Mouse (Mus musculus): ENCODE measurements around the gene Coro6.
A peak's percentile ranks its signal among the peaks of the same experiment; 100 is the strongest.

Gene Coro6

DNA sequence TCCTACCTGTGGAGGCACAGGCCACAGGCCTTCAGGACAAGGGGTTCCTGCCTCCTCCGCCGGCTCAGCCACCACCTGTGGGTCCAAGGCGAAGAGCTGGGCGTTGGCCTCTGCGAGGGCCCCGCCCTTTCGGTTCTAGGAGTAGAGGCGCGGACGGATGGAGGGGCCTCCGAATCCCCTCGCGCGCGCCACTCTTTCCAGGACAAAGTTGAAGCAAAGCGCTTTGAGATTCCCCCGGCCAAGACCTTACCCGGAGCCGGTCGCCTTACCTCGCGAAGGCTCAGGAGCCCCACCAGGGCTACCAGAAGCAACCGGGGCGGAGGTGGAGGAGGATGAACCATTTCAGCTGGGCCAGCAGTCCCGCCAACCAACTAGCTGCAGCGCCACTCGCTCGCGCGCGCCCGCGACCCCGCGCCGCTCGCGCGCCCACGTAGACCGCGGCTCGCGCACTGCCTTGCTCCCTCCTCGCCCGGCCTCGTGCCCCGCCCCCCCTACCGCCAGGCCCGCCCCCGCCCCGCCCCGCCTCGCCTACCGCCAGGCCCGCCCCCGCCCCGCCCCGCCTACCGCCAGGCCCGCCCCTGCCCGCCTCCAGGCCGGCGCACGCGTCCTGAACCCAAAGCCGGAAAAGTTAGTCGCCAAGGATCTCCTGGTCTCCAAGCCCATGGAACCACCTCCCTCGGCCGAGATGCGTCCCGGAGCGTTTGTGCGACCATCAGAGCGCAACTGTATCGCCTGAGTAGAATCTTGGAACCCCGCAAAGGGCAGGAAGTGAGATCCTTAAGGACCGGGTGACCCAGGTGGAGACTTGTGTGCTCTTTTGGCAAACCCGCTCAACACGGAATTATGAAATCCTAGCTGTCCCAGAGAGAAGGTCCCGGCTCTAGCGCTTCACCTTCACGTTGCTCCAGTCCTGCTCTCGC, 50.9 kb downstream of the Coro6 start:
- DNase-seq (ENCODE audit: low read depth, low spot score): peak; percentile 94

DNA sequence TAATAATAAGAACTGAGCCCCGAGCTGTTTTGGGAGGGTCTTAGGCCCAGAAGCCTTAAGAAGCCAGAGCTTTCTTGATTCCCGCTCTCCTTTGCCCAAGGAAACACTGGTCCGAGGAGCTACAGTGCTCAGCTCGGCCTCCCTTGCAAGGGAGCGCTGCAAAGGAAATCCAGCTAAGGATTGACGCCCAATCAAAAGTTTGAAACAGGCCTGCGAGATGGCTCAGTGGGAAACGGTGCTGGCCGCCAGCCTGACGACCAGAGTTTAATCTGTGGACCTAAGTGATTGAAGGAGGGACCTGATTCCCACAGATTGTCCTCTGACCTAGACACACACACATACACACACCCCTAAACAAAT, 51.6 kb downstream of the Coro6 start:
- no peak for DNase-seq (ENCODE audit: low read depth, low spot score)

DNA sequence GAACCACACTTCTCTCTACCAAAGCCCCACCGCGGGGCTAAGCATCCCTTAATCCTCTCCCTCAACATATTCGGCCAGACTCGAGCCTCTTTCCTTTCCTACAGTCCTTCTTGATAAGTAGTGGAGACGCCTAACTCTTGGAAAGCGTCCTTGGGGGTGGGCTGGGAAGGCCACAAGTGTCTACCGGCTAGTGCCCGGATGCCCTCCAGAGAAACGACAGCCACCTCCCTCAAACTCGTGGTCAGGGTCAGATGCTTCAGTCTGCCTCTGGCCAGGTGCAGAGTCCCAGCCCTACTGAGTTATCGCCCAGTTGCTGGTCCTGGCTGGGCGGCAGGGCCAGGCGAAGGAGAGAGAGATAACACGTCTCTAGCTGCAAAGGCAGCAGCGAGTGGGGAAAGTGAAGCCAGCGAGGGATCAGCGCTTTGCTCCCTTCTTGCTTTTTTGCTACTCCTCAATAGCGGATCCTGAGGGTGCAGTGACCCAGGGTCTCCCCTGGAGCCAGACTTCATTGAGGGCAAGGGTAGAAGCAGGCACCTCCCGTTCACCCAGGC, 52.1 kb downstream of the Coro6 start:
- peak; percentile 48 for DNase-seq (ENCODE audit: low read depth, low spot score)

DNA sequence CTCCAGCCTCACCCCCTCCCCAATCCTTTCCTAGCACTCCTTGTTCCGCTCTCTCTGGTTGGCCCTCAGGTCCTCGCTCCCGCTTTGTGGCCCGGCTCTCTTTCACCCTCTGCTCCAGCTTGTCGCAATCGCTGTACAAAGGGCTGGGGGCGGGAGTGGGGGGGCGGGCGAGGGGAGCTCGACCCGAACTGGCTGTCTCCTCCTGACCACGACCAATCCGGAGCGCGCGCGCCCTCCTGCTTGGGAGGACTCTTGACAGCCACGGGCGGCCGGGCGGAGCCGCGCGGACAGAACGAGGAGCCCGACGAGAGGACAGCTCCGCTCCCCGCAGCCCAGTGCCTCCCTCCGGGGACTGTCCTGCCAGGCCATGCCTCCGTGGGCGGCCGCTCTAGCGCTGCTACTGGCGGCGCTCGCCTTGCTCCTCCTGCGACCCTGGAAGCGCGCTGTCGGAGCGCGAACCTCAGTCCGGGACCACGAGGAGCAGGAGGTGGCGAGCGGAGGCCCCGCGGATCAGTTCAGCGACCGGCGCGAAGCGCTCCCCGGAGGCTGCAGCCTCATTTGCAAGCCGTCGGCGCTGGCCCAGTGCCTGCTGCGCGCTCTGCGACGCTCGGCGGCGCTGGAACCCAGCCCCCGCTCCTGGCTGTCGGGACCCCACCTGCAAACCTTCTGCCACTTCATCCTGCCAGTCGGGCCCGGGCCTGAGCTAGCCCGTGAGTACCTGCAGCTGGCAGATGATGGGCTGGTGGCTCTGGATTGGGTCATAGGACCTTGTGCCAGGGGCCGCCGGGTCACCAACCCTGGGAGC, 52.8 kb downstream of the Coro6 start, which contains the start of gene Abhd15:
TSS of gene Abhd15 (plus strand) at position 290 of the 805 bp plus-strand sequence.
- DNase-seq (ENCODE audit: low read depth, low spot score): peak; percentile 61

DNA sequence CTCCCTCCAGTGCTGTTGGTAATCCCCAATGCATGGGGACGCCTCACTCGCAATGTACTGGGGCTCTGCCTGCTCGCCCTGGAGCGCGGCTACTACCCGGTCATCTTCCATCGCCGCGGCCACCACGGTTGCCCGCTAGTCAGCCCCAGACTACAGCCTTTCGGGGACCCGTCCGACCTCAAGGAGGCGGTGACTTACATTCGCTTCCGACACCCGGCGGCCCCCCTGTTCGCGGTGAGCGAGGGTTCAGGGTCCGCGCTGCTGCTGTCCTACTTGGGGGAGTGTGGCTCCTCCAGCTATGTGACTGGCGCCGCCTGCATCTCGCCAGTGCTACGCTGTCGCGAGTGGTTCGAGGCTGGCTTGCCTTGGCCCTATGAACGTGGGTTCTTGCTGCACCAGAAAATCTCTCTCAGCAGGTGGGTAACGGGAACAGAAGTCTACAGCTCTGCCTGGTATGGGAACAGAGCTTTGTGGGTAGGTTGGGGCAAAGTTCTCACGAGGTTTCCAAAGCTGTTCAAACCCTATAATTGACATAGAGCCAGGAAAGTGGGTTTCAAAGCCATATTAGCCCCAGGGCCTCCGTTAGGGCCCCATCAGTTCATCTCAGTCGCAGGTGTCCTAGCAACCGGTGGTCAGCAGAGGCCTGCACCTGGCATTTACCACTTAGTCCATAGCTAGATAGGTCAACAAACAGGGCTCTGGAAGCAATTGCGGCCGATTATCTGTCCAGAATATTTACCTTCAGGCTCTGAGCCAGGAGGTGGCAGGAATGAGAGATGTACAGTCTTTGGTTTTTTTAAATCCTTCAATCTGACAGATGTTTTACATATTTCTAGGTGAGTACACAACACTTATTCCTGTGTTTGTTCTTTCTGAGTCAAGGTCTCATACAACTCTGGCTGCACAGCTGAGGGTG, 53.7 kb downstream of the Coro6 start, which contains the start of gene Trp53i13:
TSS of gene Trp53i13 (minus strand) at position 344 of the 916 bp plus-strand sequence.
- DNase-seq (ENCODE audit: low read depth, low spot score): peak; percentile 39

DNA sequence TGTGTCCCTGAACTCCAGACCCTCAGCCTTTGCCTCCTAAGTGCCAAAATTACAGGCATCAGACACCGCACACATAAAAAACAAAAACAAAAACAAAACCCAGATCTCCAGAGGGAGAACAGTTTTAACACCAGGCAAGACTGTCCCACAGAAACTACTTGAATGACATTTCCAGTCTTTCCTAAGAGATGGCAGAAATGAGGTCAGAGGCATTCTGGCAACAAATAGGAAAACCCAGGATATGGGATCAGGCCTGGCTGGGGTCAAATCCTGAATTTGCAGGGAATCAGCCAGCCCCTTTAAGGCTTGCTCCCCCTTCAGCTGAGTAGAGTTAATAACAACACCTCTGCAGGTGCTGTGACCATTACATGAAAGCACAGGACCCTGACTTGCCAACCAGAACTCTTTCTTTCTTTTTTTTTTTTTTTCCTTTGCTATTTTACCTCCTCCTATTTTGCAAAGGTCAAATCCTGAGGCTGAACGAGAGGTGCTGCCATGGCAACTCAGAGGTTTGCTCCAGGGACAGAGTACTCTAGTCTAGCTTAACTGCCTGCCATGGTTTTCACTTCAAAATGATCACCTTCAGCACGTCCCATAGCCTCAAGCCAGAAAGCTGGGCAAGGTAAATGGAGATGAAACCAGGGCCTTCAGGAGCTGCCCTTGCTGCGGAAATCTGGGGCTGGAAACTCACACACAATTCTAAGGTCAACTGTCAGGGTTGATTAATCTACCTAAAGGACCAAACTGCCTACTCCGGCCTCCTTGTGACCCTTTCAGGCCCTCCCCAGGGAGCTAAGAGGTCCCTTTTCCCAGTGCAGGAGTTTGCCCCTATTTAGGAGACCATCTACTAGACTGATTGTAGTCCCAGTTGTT, 54.6 kb downstream of the Coro6 start:
- DNase-seq (ENCODE audit: low read depth, low spot score): no peak

DNA sequence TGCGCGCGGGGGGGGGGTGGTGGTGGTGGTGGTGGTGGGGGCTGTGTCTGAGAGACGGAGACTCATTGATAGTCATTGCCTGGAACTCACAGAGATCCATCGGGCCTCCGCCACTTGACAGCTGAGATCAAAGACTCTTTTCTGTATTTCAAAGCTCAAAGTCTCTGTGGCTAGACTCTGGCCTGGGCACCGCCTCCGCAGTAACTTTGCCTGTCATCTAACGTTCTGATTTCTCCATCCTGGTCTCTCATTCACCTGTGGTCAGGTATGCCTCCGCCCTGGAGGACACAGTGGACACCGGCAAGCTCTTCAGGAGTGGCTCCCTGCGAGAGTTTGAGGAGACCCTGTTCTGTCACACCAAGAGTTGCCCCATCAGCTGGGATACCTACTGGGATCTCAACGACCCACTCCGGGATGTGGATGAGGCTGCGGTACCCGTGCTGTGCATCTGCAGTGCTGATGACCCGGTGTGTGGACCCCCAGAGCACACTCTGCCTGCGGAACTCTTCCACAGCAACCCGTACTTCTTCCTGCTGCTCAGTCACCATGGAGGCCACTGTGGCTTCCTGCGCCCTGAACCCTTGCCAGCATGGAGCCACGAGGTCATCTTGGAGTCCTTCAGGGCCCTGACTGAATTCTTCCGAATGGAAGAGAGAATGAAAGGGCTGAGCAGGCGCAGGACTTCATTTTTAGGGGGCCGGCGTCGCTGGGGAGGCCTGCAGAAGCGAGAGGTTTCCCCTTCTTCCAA, 56.0 kb downstream of the Coro6 start:
- DNase-seq (ENCODE audit: low read depth, low spot score): peak; percentile 48

DNA sequence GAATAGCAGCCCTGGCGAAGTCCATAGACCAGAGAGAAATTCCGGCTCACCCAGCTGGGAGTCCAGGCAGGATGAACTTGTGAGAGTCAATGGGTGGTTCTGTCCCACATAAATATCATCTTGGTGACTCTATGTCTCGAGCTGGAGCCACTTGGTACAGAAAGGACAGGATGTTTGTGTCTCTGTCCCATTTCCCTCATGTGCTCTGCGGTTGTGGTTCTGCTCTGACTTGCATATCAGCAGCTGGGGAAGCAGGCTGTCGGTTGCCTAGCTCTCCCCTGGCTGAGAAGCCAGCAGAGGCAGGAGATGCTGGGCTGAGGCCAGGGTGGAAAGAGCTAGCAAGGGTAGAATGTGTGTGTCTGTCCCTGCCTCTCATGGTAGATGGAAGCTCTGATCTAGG, 56.8 kb downstream of the Coro6 start, which contains the start of gene Gm10392:
TSS of gene Gm10392 (minus strand) at position 156 of the 400 bp plus-strand sequence.
- peak; percentile 82 for DNase-seq (ENCODE audit: low read depth, low spot score)

All from CD4-positive, CD25-positive, alpha-beta regulatory T cell, adult 2 months (primary cell).